Mouse (Mus musculus): Measurements from ENCODE around the gene Ripply1. TPM values are rescaled to one million over a fixed set of nuclear protein-coding genes. Genes with fewer than 3 reads are reported as not detected.
"Not testable (repeated sequence)": the region's sequence is repeated elsewhere in the genome, so short reads cannot be mapped to it uniquely, and the experiment has no call there.

The Ripply1 gene
- polyA plus RNA-seq, 1 experiment from 2014 or later, result not detected

- 31% methylated on average over 18 of the region's 18 CpGs for WGBS
Measured at GRCm38 (mm10) chrX:139774309-139775083, 7.7 kb downstream of the Ripply1 start.

GRCm38 (mm10) chrX:139769975-139770637 is 12.0 kb downstream of the Ripply1 start:
- Histone ChIP-seq H3K36me3 (ENCODE audit: control insufficient read depth, insufficient read depth, low read length) (no peaks in the 10 kb centered on the region), H3K4me2 (ENCODE audit: low read depth, low read length) (no peak overlapping the region), H3K9ac (ENCODE audit: low read depth, low read length) (no peak overlapping the region), H3K27ac (ENCODE audit: low read length) (no peak overlapping the region), H3K27me3 (replicated peaks; ENCODE audit: control insufficient read depth, insufficient read depth, low read length) (no peaks in the 10 kb centered on the region; the same call in 1 of the 2 replicates), H3K4me3 (ENCODE audit: low read length) (no peak overlapping the region), H3K9me3 (ENCODE audit: control insufficient read depth, low read length) (no peaks in the 10 kb centered on the region), H3K4me1 (ENCODE audit: control insufficient read depth, insufficient read depth, low read length) (peaks cover 3% of the 10 kb centered on the region; the same call in 1 of the 2 replicates)
- ATAC-seq, result no peak
- WGBS, result 73% methylated on average over 13 of the region's 13 CpGs

More at GRCm38 (mm10) chrX:139774309-139775083, 7.7 kb downstream of the Ripply1 start:
- H3K4me1 ChIP-seq (ENCODE audit: control insufficient read depth, insufficient read depth, low read length), result peaks cover 4% of the 10 kb centered on the region; the same call in 1 of the 2 replicates
- H3K36me3 ChIP-seq (ENCODE audit: control insufficient read depth, insufficient read depth, low read length), result no peaks in the 10 kb centered on the region
- no peak overlapping the region for H3K4me2 ChIP-seq (ENCODE audit: low read depth, low read length)
- H3K4me3 ChIP-seq (ENCODE audit: low read length), result no peak overlapping the region
- H3K27ac ChIP-seq (ENCODE audit: low read length), result no peak overlapping the region
- no peaks in the 10 kb centered on the region for H3K9me3 ChIP-seq (ENCODE audit: control insufficient read depth, low read length)
- H3K9ac ChIP-seq (ENCODE audit: low read depth, low read length), result no peak overlapping the region
- H3K27me3 ChIP-seq (replicated peaks; ENCODE audit: control insufficient read depth, insufficient read depth, low read length), result no peaks in the 10 kb centered on the region; the same call in 1 of the 2 replicates
- peak; percentile 63 for ATAC-seq

DNA sequence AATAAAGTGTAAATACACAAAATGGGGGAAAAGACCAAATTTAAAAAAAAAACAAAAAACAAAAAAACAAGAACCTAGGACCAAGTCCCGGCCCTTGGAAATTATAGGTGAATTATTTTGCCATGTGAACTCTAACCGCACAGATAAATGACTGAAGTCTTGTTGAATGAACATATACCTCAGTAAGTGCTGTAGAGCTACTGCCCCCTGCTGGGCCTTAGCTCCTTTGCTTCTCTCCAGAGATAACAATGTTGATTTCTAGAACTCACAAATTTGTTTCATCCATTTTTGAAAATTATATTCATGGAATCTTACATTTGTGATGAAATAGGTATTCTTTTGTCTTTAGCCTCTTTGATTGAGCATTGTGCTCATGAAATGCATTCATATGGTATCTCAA is 19.6 kb downstream of the Ripply1 start:
- Histone ChIP-seq H3K4me3 (ENCODE audit: low read length) (no peak overlapping the region), H3K36me3 (ENCODE audit: control insufficient read depth, insufficient read depth, low read length) (no peaks in the 10 kb centered on the region), H3K27ac (ENCODE audit: low read length) (no peak overlapping the region), H3K4me2 (ENCODE audit: low read depth, low read length) (no peak overlapping the region), H3K9ac (ENCODE audit: low read depth, low read length) (no peak overlapping the region), H3K4me1 (ENCODE audit: control insufficient read depth, insufficient read depth, low read length) (no peaks in the 10 kb centered on the region), H3K27me3 (replicated peaks; ENCODE audit: control insufficient read depth, insufficient read depth, low read length) (no peaks in the 10 kb centered on the region), H3K9me3 (ENCODE audit: control insufficient read depth, low read length) (no peaks in the 10 kb centered on the region)
- ATAC-seq, result no peak
- WGBS, result 67% methylated on average over 2 of the region's 2 CpGs

GRCm38 (mm10) chrX:139758634-139759033 is 23.5 kb downstream of the Ripply1 start:
- H3K36me3 ChIP-seq (ENCODE audit: control insufficient read depth, insufficient read depth, low read length), result not testable (repeated sequence)

GRCm38 (mm10) chrX:139751855-139752254 is 30.3 kb downstream of the Ripply1 start:
- no peak overlapping the region for H3K9ac ChIP-seq (ENCODE audit: low read depth, low read length)

More at GRCm38 (mm10) chrX:139758634-139759033, 23.5 kb downstream of the Ripply1 start:
- not testable (repeated sequence) for ATAC-seq; H3K4me2 ChIP-seq (ENCODE audit: low read depth, low read length); H3K9ac ChIP-seq (ENCODE audit: low read depth, low read length); H3K9me3 ChIP-seq (ENCODE audit: control insufficient read depth, low read length); H3K27me3 ChIP-seq (replicated peaks; ENCODE audit: control insufficient read depth, insufficient read depth, low read length); H3K4me3 ChIP-seq (ENCODE audit: low read length); H3K27ac ChIP-seq (ENCODE audit: low read length); H3K4me1 ChIP-seq (ENCODE audit: control insufficient read depth, insufficient read depth, low read length)
- WGBS, result 84% methylated on average over 3 of the region's 3 CpGs

GRCm38 (mm10) chrX:139737066-139737465 is 45.1 kb downstream of the Ripply1 start:
- 89% methylated on average over 5 of the region's 5 CpGs for WGBS

More at GRCm38 (mm10) chrX:139751855-139752254, 30.3 kb downstream of the Ripply1 start:
- Histone ChIP-seq H3K27ac (ENCODE audit: low read length) (no peak overlapping the region), H3K9me3 (ENCODE audit: control insufficient read depth, low read length) (no peaks in the 10 kb centered on the region), H3K36me3 (ENCODE audit: control insufficient read depth, insufficient read depth, low read length) (no peaks in the 10 kb centered on the region), H3K4me2 (ENCODE audit: low read depth, low read length) (no peak overlapping the region), H3K4me3 (ENCODE audit: low read length) (no peak overlapping the region), H3K4me1 (ENCODE audit: control insufficient read depth, insufficient read depth, low read length) (no peaks in the 10 kb centered on the region), H3K27me3 (replicated peaks; ENCODE audit: control insufficient read depth, insufficient read depth, low read length) (no peaks in the 10 kb centered on the region)
- no peak for ATAC-seq
- WGBS, result 4% methylated on average over 1 of the region's 1 CpGs

GRCm38 (mm10) chrX:139730541-139730940 is 51.6 kb downstream of the Ripply1 start:
- no peak overlapping the region for H3K9ac ChIP-seq (ENCODE audit: low read depth, low read length)
- WGBS, result 86% methylated on average over 3 of the region's 3 CpGs
- no peak overlapping the region for H3K27ac ChIP-seq (ENCODE audit: low read length)

More at GRCm38 (mm10) chrX:139737066-139737465, 45.1 kb downstream of the Ripply1 start:
- no peak overlapping the region for H3K4me3 ChIP-seq (ENCODE audit: low read length)
- H3K9ac ChIP-seq (ENCODE audit: low read depth, low read length), result no peak overlapping the region
- no peaks in the 10 kb centered on the region for H3K9me3 ChIP-seq (ENCODE audit: control insufficient read depth, low read length)
- no peak overlapping the region for H3K27ac ChIP-seq (ENCODE audit: low read length)
- H3K4me2 ChIP-seq (ENCODE audit: low read depth, low read length), result no peak overlapping the region
- no peaks in the 10 kb centered on the region for H3K36me3 ChIP-seq (ENCODE audit: control insufficient read depth, insufficient read depth, low read length)
- no peaks in the 10 kb centered on the region for H3K4me1 ChIP-seq (ENCODE audit: control insufficient read depth, insufficient read depth, low read length)
- H3K27me3 ChIP-seq (replicated peaks; ENCODE audit: control insufficient read depth, insufficient read depth, low read length), result no peaks in the 10 kb centered on the region
- ATAC-seq, result no peak

More at GRCm38 (mm10) chrX:139730541-139730940, 51.6 kb downstream of the Ripply1 start:
- Histone ChIP-seq H3K4me2 (ENCODE audit: low read depth, low read length) (no peak overlapping the region), H3K27me3 (replicated peaks; ENCODE audit: control insufficient read depth, insufficient read depth, low read length) (no peaks in the 10 kb centered on the region), H3K9me3 (ENCODE audit: control insufficient read depth, low read length) (no peaks in the 10 kb centered on the region), H3K4me1 (ENCODE audit: control insufficient read depth, insufficient read depth, low read length) (no peaks in the 10 kb centered on the region), H3K4me3 (ENCODE audit: low read length) (no peak overlapping the region), H3K36me3 (ENCODE audit: control insufficient read depth, insufficient read depth, low read length) (no peaks in the 10 kb centered on the region)
- ATAC-seq, result peak; percentile 44; the same call in 1 of the 2 replicates

Other genes with a start within 250 kb of the Ripply1 start
- 134 and 159 TPM in 2 replicates for gene Rnf128, start 219.0 kb downstream of the Ripply1 start, polyA plus RNA-seq (2015; fragmentation: Nextera tagmentation; extraction: Ambion mirVana)
- 2.6 and 2.8 TPM in 2 replicates for gene Tbc1d8b, start 97.4 kb downstream of the Ripply1 start, polyA plus RNA-seq (2015; fragmentation: Nextera tagmentation; extraction: Ambion mirVana)
- 0.29 and 0.50 TPM in 2 replicates for gene Gm15013, start 67.9 kb downstream of the Ripply1 start, polyA plus RNA-seq (2015; fragmentation: Nextera tagmentation; extraction: Ambion mirVana)
- 88.3 and 108 TPM in 2 replicates for gene Cldn2, start 18.5 kb upstream of the Ripply1 start, polyA plus RNA-seq (2015; fragmentation: Nextera tagmentation; extraction: Ambion mirVana)
- gene Morc4, start 89.3 kb upstream of the Ripply1 start, polyA plus RNA-seq (2015; fragmentation: Nextera tagmentation; extraction: Ambion mirVana), result 8.7 and 10.4 TPM in 2 replicates
- 2.2 and 2.4 TPM in 2 replicates for gene Rbm41, start 216.2 kb upstream of the Ripply1 start, polyA plus RNA-seq (2015; fragmentation: Nextera tagmentation; extraction: Ambion mirVana)